Mouse (Mus musculus) testis, postnatal 10 days (tissue): ENCODE measurements around the gene Rasgrp1.

ENCODE experiments used
- DNase-seq: peaks from one replicate; pipeline ENCODE4 v3.0.0; 2021; ENCODE audit warnings: low spot score

Rasgrp1 gene

GRCm38 (mm10) chr2:117331634-117332033 is 11.2 kb downstream of the Rasgrp1 start:
- DNase-seq, result no peak

GRCm38 (mm10) chr2:117328521-117329285 is 14.1 kb downstream of the Rasgrp1 start:
- no peak for DNase-seq

GRCm38 (mm10) chr2:117322399-117322798 is 20.4 kb downstream of the Rasgrp1 start:
- DNase-seq, result no peak

GRCm38 (mm10) chr2:117321231-117321630 is 21.6 kb downstream of the Rasgrp1 start:
- DNase-seq, result no peak

GRCm38 (mm10) chr2:117318991-117319390 is 23.8 kb downstream of the Rasgrp1 start:
- DNase-seq, result no peak

- no peak for DNase-seq
Measured at GRCm38 (mm10) chr2:117313586-117314235, 29.1 kb downstream of the Rasgrp1 start.

- DNase-seq, result no peak
Measured at GRCm38 (mm10) chr2:117312441-117312895, 30.3 kb downstream of the Rasgrp1 start.

- DNase-seq, result no peak
Measured at GRCm38 (mm10) chr2:117312030-117312429, 30.8 kb downstream of the Rasgrp1 start.

GRCm38 (mm10) chr2:117311349-117311748 is 31.5 kb downstream of the Rasgrp1 start:
- no peak for DNase-seq

GRCm38 (mm10) chr2:117309046-117309445 is 33.8 kb downstream of the Rasgrp1 start:
- no peak for DNase-seq

- no peak for DNase-seq
Measured at GRCm38 (mm10) chr2:117307959-117308358, 34.8 kb downstream of the Rasgrp1 start.

GRCm38 (mm10) chr2:117304941-117305340 is 37.9 kb downstream of the Rasgrp1 start:
- DNase-seq, result no peak

GRCm38 (mm10) chr2:117303391-117304350 is 39.1 kb downstream of the Rasgrp1 start:
- DNase-seq, result no peak

GRCm38 (mm10) chr2:117299596-117300448 is 43.0 kb downstream of the Rasgrp1 start:
- DNase-seq, result no peak

GRCm38 (mm10) chr2:117288291-117288690 is 54.5 kb downstream of the Rasgrp1 start:
- no peak for DNase-seq

- DNase-seq, result peak; percentile 73
Measured at GRCm38 (mm10) chr2:117263786-117264408, 78.9 kb downstream of the Rasgrp1 start.

GRCm38 (mm10) chr2:117262184-117262583 is 80.6 kb downstream of the Rasgrp1 start:
- no peak for DNase-seq

- DNase-seq, result no peak
Measured at GRCm38 (mm10) chr2:117257617-117258016, 85.2 kb downstream of the Rasgrp1 start.

- DNase-seq, result no peak
Measured at GRCm38 (mm10) chr2:117255415-117255814, 87.4 kb downstream of the Rasgrp1 start.

GRCm38 (mm10) chr2:117250001-117250510 is 92.7 kb downstream of the Rasgrp1 start:
- no peak for DNase-seq
